Mouse (Mus musculus): ENCODE data around the gene Rgs19. TPM values are rescaled to one million over a fixed set of nuclear protein-coding genes. Genes with fewer than 3 reads are reported as not detected.

Gene Rgs19
- polyA plus RNA-seq, 1 experiment from 2014 or later = 18.6 TPM

DNA sequence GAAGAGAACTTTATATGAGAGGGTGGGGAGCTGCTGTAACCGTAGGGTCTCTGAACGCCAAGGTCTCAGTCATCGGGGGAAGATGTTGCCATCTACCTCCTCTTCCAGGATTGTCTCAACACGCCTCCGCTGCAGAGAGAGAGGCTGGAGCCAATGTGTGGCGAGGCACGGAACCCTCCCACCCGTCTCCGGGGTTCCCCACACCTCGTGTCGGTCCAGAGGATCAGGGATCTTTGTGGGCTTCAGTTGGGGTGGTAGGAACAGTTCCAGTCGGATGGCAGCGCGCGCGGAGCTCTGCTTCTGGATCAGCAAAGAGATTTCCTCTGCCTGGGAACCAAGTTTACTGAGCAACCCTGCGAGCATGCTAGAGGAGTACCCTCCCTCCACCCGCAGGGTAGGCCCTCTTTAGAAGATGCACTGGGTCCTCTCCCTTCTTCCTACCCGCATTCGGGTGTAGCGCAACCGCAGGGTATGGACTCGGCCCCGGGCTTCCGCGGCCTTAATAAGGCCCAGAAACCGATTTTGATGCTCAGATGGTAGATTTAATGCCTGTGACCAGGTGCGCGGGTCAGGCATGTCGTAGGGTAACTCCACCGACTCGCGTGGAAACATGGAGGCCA, 3.1 kb upstream of the Rgs19 start:
- no peaks in the 10 kb centered on the region for H3K27me3 ChIP-seq (ENCODE audit: insufficient read depth, low read length)
- WGBS (ENCODE audit: insufficient replicate concordance) = 79% methylated on average over 33 of the region's 33 CpGs
- H3K4me1 ChIP-seq (ENCODE audit: insufficient read depth) = peaks cover 8% of the 10 kb centered on the region; the same call in 1 of the 2 replicates
- H3K4me2 ChIP-seq (ENCODE audit: low read depth, low read length) = no peak overlapping the region
- H3K9ac ChIP-seq (replicated peaks) = no peak overlapping the region
- H3K27ac ChIP-seq (ENCODE audit: low read depth) = no peak overlapping the region
- H3K36me3 ChIP-seq (replicated peaks; ENCODE audit: insufficient read depth, low read length) = no peaks in the 10 kb centered on the region
- TF ChIP-seq EP300 (IDR thresholded peaks at IDR 0.05; ENCODE audit: low read depth) = no peak
- TF ChIP-seq CTCF (IDR thresholded peaks at IDR 0.05; ENCODE audit: low read depth) = no peak
- no peak overlapping the region for H3K4me3 ChIP-seq (ENCODE audit: low read depth, low read length)
- ATAC-seq = no peak
- H3K9me3 ChIP-seq (ENCODE audit: low read length) = no peaks in the 10 kb centered on the region
- no peak for DNase-seq

DNA sequence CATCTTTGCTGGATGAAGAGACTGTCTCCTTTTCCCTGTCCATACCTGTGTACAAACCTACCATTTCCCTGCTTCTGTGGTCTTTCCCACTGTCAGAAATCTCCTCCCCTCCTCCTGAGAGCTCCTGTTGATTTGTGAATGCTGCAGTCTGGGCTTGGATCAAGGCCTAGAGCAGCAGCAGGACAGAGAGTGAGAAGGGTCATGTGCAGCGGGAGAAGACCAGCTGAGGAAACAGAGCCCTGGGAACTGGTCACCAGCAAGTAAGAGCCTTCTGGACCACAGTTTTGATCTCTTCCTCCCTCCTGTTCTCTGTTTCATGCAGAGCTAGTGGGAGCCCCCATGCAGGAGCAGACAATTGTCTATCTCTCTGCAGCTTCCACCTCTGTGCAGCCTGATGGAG, 2.0 kb upstream of the Rgs19 start:
- no peaks in the 10 kb centered on the region for H3K36me3 ChIP-seq (replicated peaks; ENCODE audit: insufficient read depth, low read length)
- no peak overlapping the region for H3K4me3 ChIP-seq (ENCODE audit: low read depth, low read length)
- DNase-seq (no peak), ATAC-seq (no peak)
- WGBS (ENCODE audit: insufficient replicate concordance) = 82% methylated on average over 1 of the region's 1 CpGs
- H3K4me2 ChIP-seq (ENCODE audit: low read depth, low read length) = no peak overlapping the region
- no peak for TF ChIP-seq CTCF (IDR thresholded peaks at IDR 0.05; ENCODE audit: low read depth)
- no peak for TF ChIP-seq EP300 (IDR thresholded peaks at IDR 0.05; ENCODE audit: low read depth)
- no peaks in the 10 kb centered on the region for H3K9me3 ChIP-seq (ENCODE audit: low read length)
- no peaks in the 10 kb centered on the region for H3K27me3 ChIP-seq (ENCODE audit: insufficient read depth, low read length)
- H3K4me1 ChIP-seq (ENCODE audit: insufficient read depth) = peaks cover 9% of the 10 kb centered on the region; the same call in 1 of the 2 replicates
- no peak overlapping the region for H3K27ac ChIP-seq (ENCODE audit: low read depth)
- H3K9ac ChIP-seq (replicated peaks) = no peak overlapping the region

DNA sequence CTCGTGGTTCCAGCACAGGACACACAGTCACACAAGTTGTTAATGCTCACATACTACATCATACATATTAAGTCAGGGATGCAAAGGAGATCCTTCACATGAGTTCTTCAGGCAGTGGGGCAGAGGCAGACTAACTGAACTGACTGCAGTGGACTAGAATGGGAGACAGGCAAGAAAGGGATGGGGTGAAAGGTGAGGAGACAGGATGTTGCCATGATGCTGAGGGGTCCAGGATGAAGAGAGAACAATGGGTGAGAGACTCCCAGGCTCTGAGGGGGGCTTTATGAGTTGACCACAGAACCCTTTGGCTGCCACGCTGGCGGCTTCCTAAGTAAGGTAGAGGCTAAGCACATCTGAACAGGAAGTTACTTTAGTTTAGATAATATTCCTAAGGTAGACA, 804 bp upstream of the Rgs19 start:
- no peak overlapping the region for H3K4me3 ChIP-seq (ENCODE audit: low read depth, low read length)
- peaks cover 9% of the 10 kb centered on the region; the same call in 1 of the 2 replicates for H3K4me1 ChIP-seq (ENCODE audit: insufficient read depth)
- no peak for DNase-seq
- no peak overlapping the region for H3K9ac ChIP-seq (replicated peaks)
- TF ChIP-seq CTCF (IDR thresholded peaks at IDR 0.05; ENCODE audit: low read depth) (no peak), EP300 (IDR thresholded peaks at IDR 0.05; ENCODE audit: low read depth) (no peak)
- H3K9me3 ChIP-seq (ENCODE audit: low read length) = no peaks in the 10 kb centered on the region
- 69% methylated on average over 3 of the region's 3 CpGs for WGBS (ENCODE audit: insufficient replicate concordance)
- no peak overlapping the region for H3K27ac ChIP-seq (ENCODE audit: low read depth)
- H3K36me3 ChIP-seq (replicated peaks; ENCODE audit: insufficient read depth, low read length) = no peaks in the 10 kb centered on the region
- no peak overlapping the region for H3K4me2 ChIP-seq (ENCODE audit: low read depth, low read length)
- no peak for ATAC-seq
- H3K27me3 ChIP-seq (ENCODE audit: insufficient read depth, low read length) = no peaks in the 10 kb centered on the region

DNA sequence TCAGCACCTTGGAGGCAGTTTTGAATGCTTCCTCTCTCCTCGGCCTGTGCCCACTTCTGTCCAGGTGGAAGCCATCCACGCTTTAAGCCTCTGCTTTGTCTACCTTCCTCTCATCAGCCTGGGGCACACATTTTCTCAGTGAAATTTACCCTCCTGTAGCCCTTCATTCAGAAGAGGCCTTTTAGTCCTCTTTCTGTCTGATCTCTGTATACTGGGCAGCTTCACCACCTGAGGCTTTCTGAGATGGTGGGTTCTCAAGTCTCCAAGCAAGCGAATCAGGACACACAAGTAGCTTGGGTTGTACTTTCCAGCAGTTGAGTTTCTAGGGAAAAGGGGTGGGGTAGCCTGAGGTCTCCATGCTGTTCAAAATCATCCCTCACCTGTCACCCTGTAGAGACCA, 1.5 kb downstream of the Rgs19 start:
- Histone ChIP-seq H3K36me3 (replicated peaks; ENCODE audit: insufficient read depth, low read length) (peaks cover 9% of the 10 kb centered on the region), H3K9me3 (ENCODE audit: low read length) (no peaks in the 10 kb centered on the region), H3K27ac (ENCODE audit: low read depth) (peak overlapping the region; percentile 78), H3K9ac (replicated peaks) (peak overlapping the region; percentile 70; the same call in 1 of the 2 replicates), H3K27me3 (ENCODE audit: insufficient read depth, low read length) (no peaks in the 10 kb centered on the region), H3K4me3 (ENCODE audit: low read depth, low read length) (peak overlapping the region; percentile 58), H3K4me2 (ENCODE audit: low read depth, low read length) (peak overlapping the region; percentile 91), H3K4me1 (ENCODE audit: insufficient read depth) (peaks cover 9% of the 10 kb centered on the region; the same call in 1 of the 2 replicates)
- no peak for ATAC-seq
- whole genome bisulfite sequencing (ENCODE audit: insufficient replicate concordance) = 56% methylated on average over 3 of the region's 3 CpGs
- TF ChIP-seq CTCF (IDR thresholded peaks at IDR 0.05; ENCODE audit: low read depth) (no peak), EP300 (IDR thresholded peaks at IDR 0.05; ENCODE audit: low read depth) (no peak)
- DNase-seq = no peak

DNA sequence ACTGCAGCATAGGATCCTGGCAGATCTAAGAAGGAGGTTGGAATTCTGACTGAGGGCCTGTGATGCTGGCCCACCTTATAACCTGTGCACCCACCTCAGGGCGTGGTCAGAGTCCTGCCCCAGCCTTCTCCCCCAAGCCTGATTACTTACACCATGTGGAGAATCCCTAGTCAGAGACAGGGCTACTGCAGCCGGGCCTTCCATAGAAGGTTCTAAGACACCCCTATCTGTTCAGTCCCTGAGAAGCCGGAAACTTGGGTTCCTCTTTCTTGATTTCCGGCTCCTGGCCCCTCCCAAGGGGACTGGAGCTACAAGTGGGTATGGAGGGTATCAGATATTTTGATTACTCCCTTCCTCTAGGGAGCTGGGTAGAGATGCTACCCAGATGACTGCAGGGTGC, 2.2 kb downstream of the Rgs19 start:
- TF ChIP-seq EP300 (IDR thresholded peaks at IDR 0.05; ENCODE audit: low read depth) = no peak
- TF ChIP-seq CTCF (IDR thresholded peaks at IDR 0.05; ENCODE audit: low read depth) = no peak
- no peaks in the 10 kb centered on the region for H3K9me3 ChIP-seq (ENCODE audit: low read length)
- H3K4me2 ChIP-seq (ENCODE audit: low read depth, low read length) = peak overlapping the region; percentile 91
- peaks cover 13% of the 10 kb centered on the region for H3K36me3 ChIP-seq (replicated peaks; ENCODE audit: insufficient read depth, low read length)
- WGBS (ENCODE audit: insufficient replicate concordance) = 44% methylated on average over 4 of the region's 4 CpGs
- peaks cover 9% of the 10 kb centered on the region; the same call in 1 of the 2 replicates for H3K4me1 ChIP-seq (ENCODE audit: insufficient read depth)
- H3K4me3 ChIP-seq (ENCODE audit: low read depth, low read length) = peak overlapping the region; percentile 58
- 0 out of 2 replicates have a peak, but pooled peaks have one; percentile 11 for ATAC-seq
- H3K27ac ChIP-seq (ENCODE audit: low read depth) = peak overlapping the region; percentile 78
- DNase-seq = no peak
- H3K9ac ChIP-seq (replicated peaks) = peak overlapping the region; percentile 50
- no peaks in the 10 kb centered on the region for H3K27me3 ChIP-seq (ENCODE audit: insufficient read depth, low read length)

DNA sequence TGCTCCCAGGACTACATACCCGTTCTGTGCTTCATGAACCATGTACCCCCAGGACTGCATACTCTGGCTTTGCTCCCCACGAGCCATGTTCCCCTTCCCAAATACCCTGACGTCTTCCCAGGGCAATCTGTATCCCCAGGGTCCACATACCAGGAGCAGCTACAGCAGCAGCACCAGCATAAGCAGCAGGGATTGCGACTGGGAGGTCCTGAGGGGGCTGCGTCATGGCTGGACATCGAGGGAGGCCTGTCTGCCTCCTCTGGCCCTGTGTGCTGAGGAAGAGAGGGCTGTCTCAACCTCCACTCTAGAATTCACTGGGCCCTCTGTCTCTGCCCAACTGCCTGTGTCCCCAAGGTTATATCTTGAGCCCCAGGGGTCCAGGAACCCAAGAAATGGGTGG, 2.7 kb downstream of the Rgs19 start:
- Histone ChIP-seq H3K9me3 (ENCODE audit: low read length) (no peaks in the 10 kb centered on the region), H3K9ac (replicated peaks) (peak overlapping the region; percentile 50), H3K4me2 (ENCODE audit: low read depth, low read length) (peak overlapping the region; percentile 91), H3K36me3 (replicated peaks; ENCODE audit: insufficient read depth, low read length) (peaks cover 15% of the 10 kb centered on the region), H3K27ac (ENCODE audit: low read depth) (peak overlapping the region; percentile 78), H3K4me3 (ENCODE audit: low read depth, low read length) (peak overlapping the region; percentile 58), H3K4me1 (ENCODE audit: insufficient read depth) (peaks cover 9% of the 10 kb centered on the region; the same call in 1 of the 2 replicates), H3K27me3 (ENCODE audit: insufficient read depth, low read length) (no peaks in the 10 kb centered on the region)
- TF ChIP-seq CTCF (IDR thresholded peaks at IDR 0.05; ENCODE audit: low read depth) (no peak), EP300 (IDR thresholded peaks at IDR 0.05; ENCODE audit: low read depth) (no peak)
- 57% methylated on average over 6 of the region's 6 CpGs for WGBS (ENCODE audit: insufficient replicate concordance)
- ATAC-seq = no peak
- DNase-seq = no peak
